Mouse (Mus musculus): Measurements from ENCODE around the gene Hsd17b7. TPM values are rescaled to one million over a fixed set of nuclear protein-coding genes. Genes with fewer than 3 reads are reported as not detected.

Gene Hsd17b7
- polyA plus RNA-seq (2012; fragmentation: generic; extraction: Trizol) = 9.6 TPM
- long read RNA-seq, experiment 1, full-length matches to known transcripts = 13 of 17 reads
- long read RNA-seq, experiment 1, partial matches to known transcripts = 2 of 17 reads
- long read RNA-seq, experiment 1, other reads (novel, unspliced or antisense) = 2 of 17 reads
- long read RNA-seq, experiment 2, full-length matches to known transcripts = 52 of 71 reads
- long read RNA-seq, experiment 2, partial matches to known transcripts = 1 of 71 reads
- long read RNA-seq, experiment 2, other reads (novel, unspliced or antisense) = 18 of 71 reads

- H3K27me3 ChIP-seq (ENCODE audit: control insufficient read depth, insufficient read depth, insufficient read length) = no peaks in the 10 kb centered on the region
- peak within 1 kb of the TSS; percentile 58 for H3ac ChIP-seq (ENCODE audit: control insufficient read depth, insufficient read length, low read depth)
- peak within 1 kb of the TSS; percentile 59 for H3K4me3 ChIP-seq (ENCODE audit: insufficient read depth, poor library complexity, severe bottlenecking)
- H3K36me3 ChIP-seq (ENCODE audit: control insufficient read depth, insufficient read depth) = peaks cover 20% of the 10 kb centered on the region
- peaks cover 9% of the 10 kb centered on the region for H3K79me2 ChIP-seq (ENCODE audit: control insufficient read depth, insufficient read depth)
- peaks cover 5% of the 10 kb centered on the region for H3K79me3 ChIP-seq (ENCODE audit: low read depth)
- TF ChIP-seq CTCF (IDR thresholded peaks at IDR 0.05; ENCODE audit: control insufficient read depth, insufficient read depth, insufficient read length) (no peak), MAX (IDR thresholded peaks at IDR 0.05) (peak; percentile 58), MYOD1 (IDR thresholded peaks at IDR 0.05; ENCODE audit: control insufficient read depth, insufficient read length, low read depth) (no peak), USF1 (IDR thresholded peaks at IDR 0.05; ENCODE audit: low read depth) (peak; percentile 84), CEBPB (IDR thresholded peaks at IDR 0.05; ENCODE audit: low read depth) (peak; percentile 63), FOSL1 (IDR thresholded peaks at IDR 0.05; ENCODE audit: insufficient read depth, low read length, poor library complexity, severe bottlenecking) (no peak), MYOG (IDR thresholded peaks at IDR 0.05; ENCODE audit: control insufficient read depth, extremely low read depth, insufficient read length) (no peak)
Observed at GRCm38 (mm10) chr1:169968792-169969515, at the start of gene Hsd17b7. Gene Hsd17b7, minus strand, starts transcription at chr1:169969241.

- Histone ChIP-seq H3K4me3 (ENCODE audit: insufficient read depth, poor library complexity, severe bottlenecking) (no peak overlapping the region), H3K27me3 (ENCODE audit: control insufficient read depth, insufficient read depth, insufficient read length) (no peaks in the 10 kb centered on the region), H3ac (ENCODE audit: control insufficient read depth, insufficient read length, low read depth) (no peak overlapping the region), H3K36me3 (ENCODE audit: control insufficient read depth, insufficient read depth) (peaks cover 19% of the 10 kb centered on the region), H3K79me2 (ENCODE audit: control insufficient read depth, insufficient read depth) (peaks cover 11% of the 10 kb centered on the region), H3K79me3 (ENCODE audit: low read depth) (peaks cover 9% of the 10 kb centered on the region)
- TF ChIP-seq MYOD1 (IDR thresholded peaks at IDR 0.05; ENCODE audit: control insufficient read depth, insufficient read length, low read depth) (no peak), CEBPB (IDR thresholded peaks at IDR 0.05; ENCODE audit: low read depth) (no peak), MAX (IDR thresholded peaks at IDR 0.05) (no peak), USF1 (IDR thresholded peaks at IDR 0.05; ENCODE audit: low read depth) (no peak), CTCF (IDR thresholded peaks at IDR 0.05; ENCODE audit: control insufficient read depth, insufficient read depth, insufficient read length) (no peak), MYOG (IDR thresholded peaks at IDR 0.05; ENCODE audit: control insufficient read depth, extremely low read depth, insufficient read length) (no peak), FOSL1 (IDR thresholded peaks at IDR 0.05; ENCODE audit: insufficient read depth, low read length, poor library complexity, severe bottlenecking) (no peak)
Observed at GRCm38 (mm10) chr1:170014784-170015183, 45.7 kb upstream of the Hsd17b7 start.

GRCm38 (mm10) chr1:170010716-170011505, 41.9 kb upstream of the Hsd17b7 start:
- Histone ChIP-seq H3K36me3 (ENCODE audit: control insufficient read depth, insufficient read depth) (peaks cover 16% of the 10 kb centered on the region), H3K4me3 (ENCODE audit: insufficient read depth, poor library complexity, severe bottlenecking) (no peak overlapping the region), H3K79me2 (ENCODE audit: control insufficient read depth, insufficient read depth) (peaks cover 27% of the 10 kb centered on the region), H3K27me3 (ENCODE audit: control insufficient read depth, insufficient read depth, insufficient read length) (no peaks in the 10 kb centered on the region), H3ac (ENCODE audit: control insufficient read depth, insufficient read length, low read depth) (no peak overlapping the region), H3K79me3 (ENCODE audit: low read depth) (peaks cover 10% of the 10 kb centered on the region)
- TF ChIP-seq MYOD1 (IDR thresholded peaks at IDR 0.05; ENCODE audit: control insufficient read depth, insufficient read length, low read depth) (no peak), MYOG (IDR thresholded peaks at IDR 0.05; ENCODE audit: control insufficient read depth, extremely low read depth, insufficient read length) (no peak), FOSL1 (IDR thresholded peaks at IDR 0.05; ENCODE audit: insufficient read depth, low read length, poor library complexity, severe bottlenecking) (no peak), CTCF (IDR thresholded peaks at IDR 0.05; ENCODE audit: control insufficient read depth, insufficient read depth, insufficient read length) (no peak), USF1 (IDR thresholded peaks at IDR 0.05; ENCODE audit: low read depth) (no peak), MAX (IDR thresholded peaks at IDR 0.05) (no peak), CEBPB (IDR thresholded peaks at IDR 0.05; ENCODE audit: low read depth) (no peak)

GRCm38 (mm10) chr1:170009296-170009695, 40.3 kb upstream of the Hsd17b7 start:
- Histone ChIP-seq H3ac (ENCODE audit: control insufficient read depth, insufficient read length, low read depth) (no peak overlapping the region), H3K79me3 (ENCODE audit: low read depth) (peaks cover 4% of the 10 kb centered on the region), H3K27me3 (ENCODE audit: control insufficient read depth, insufficient read depth, insufficient read length) (no peaks in the 10 kb centered on the region), H3K79me2 (ENCODE audit: control insufficient read depth, insufficient read depth) (peaks cover 15% of the 10 kb centered on the region), H3K4me3 (ENCODE audit: insufficient read depth, poor library complexity, severe bottlenecking) (no peak overlapping the region), H3K36me3 (ENCODE audit: control insufficient read depth, insufficient read depth) (peaks cover 10% of the 10 kb centered on the region)
- TF ChIP-seq CTCF (IDR thresholded peaks at IDR 0.05; ENCODE audit: control insufficient read depth, insufficient read depth, insufficient read length) = no peak
- TF ChIP-seq USF1 (IDR thresholded peaks at IDR 0.05; ENCODE audit: low read depth) = no peak
- no peak for TF ChIP-seq MYOD1 (IDR thresholded peaks at IDR 0.05; ENCODE audit: control insufficient read depth, insufficient read length, low read depth)
- no peak for TF ChIP-seq CEBPB (IDR thresholded peaks at IDR 0.05; ENCODE audit: low read depth)
- no peak for TF ChIP-seq MYOG (IDR thresholded peaks at IDR 0.05; ENCODE audit: control insufficient read depth, extremely low read depth, insufficient read length)
- TF ChIP-seq FOSL1 (IDR thresholded peaks at IDR 0.05; ENCODE audit: insufficient read depth, low read length, poor library complexity, severe bottlenecking) = no peak
- TF ChIP-seq MAX (IDR thresholded peaks at IDR 0.05) = no peak

Measured in C2C12 (cell line).